Mouse (Mus musculus): ENCODE data around the gene Smpd3. TPM values are rescaled to one million over a fixed set of nuclear protein-coding genes. Genes with fewer than 3 reads are reported as not detected.
A peak's percentile ranks its signal among the peaks of the same experiment; 100 is the strongest.

The Smpd3 gene
- polyA plus RNA-seq (2014; fragmentation: Nextera tagmentation; extraction: Ambion mirVana) = 0.30 and 0.49 TPM in 2 replicates

DNA sequence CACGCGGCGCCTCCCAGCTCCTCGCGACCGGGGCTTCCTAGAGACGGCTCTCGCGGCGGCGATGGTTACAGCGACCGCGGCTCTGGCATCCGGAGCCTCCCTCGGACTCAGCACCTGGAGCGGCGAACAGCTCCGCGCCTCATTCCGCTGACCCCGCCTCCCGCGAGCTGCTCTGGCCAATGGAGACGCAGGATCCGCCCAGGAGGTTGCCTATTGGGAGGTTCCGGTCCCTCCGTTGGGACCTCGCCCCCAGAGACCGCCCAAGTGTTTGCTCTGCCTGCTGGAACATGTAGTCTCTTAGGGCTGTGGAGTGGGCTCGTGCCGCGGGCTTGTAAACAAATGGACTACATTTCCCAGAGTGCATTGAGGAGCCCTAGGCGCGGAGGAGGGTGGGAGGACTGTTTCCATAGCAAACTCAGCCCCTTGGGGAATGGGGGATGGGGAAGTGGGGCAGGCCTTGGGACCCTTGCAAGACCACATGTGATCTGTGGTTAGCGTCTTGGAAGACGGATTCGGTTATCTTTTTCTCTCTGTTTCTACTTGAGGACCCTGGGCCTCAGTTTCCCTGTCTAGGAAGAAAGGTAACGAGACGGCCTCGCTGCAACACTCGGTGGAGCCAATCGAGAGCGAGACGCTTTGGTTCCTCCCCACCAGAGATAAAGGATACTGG lies at the start of gene Smpd3:
TSS of gene Smpd3 (minus strand) at position 137 of the 670 bp plus-strand sequence.
- Histone ChIP-seq H3K9me3 (ENCODE audit: control insufficient read depth, low read length) (no peaks in the 10 kb centered on the region), H3K36me3 (ENCODE audit: control insufficient read depth, insufficient read depth, low read length) (no peaks in the 10 kb centered on the region), H3K27me3 (ENCODE audit: control insufficient read depth, insufficient read depth, low read length) (peaks cover 23% of the 10 kb centered on the region), H3K9ac (ENCODE audit: low read length) (peak within 1 kb of the TSS; percentile 7; the same call in 1 of the 2 replicates), H3K27ac (replicated peaks; ENCODE audit: low read depth, low read length) (no peak within 1 kb of the TSS), H3K4me1 (ENCODE audit: control insufficient read depth, insufficient read depth, low read length) (no peaks in the 10 kb centered on the region), H3K4me3 (ENCODE audit: low read depth, low read length) (peak within 1 kb of the TSS; percentile 24), H3K4me2 (ENCODE audit: low read depth, severe bottlenecking) (peak within 1 kb of the TSS; percentile 53)
- DNase-seq (ENCODE audit: low spot score) (peak; percentile 99), ATAC-seq (ENCODE audit: insufficient number of reproducible peaks, low FRiP score, low TSS enrichment, low read depth) (peak; percentile 100)
- WGBS = under 1% methylated on average over 45 of the region's 45 CpGs

DNA sequence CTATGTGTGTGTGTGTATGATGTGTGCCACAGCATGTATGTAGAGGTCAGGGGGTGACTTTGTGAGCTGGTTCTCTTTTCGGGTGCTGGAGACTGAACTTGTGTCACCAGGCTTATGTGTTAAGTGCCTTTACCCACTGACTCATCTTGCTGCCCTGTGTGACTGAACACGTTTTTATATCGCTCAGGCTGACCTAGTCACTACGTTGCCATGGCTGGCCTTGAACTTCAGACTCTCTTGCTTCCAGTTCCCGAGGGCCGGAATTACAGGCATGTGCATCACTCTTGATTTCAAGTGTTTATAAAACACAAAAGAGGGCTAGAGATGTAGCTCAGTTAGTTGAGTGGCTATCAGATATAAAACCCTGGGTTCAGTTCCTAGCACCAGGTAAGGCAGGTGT lies 43.2 kb upstream of the Smpd3 start:
- H3K27me3 ChIP-seq (ENCODE audit: control insufficient read depth, insufficient read depth, low read length) = no peaks in the 10 kb centered on the region
- H3K4me1 ChIP-seq (ENCODE audit: control insufficient read depth, insufficient read depth, low read length) = no peaks in the 10 kb centered on the region
- ATAC-seq (ENCODE audit: insufficient number of reproducible peaks, low FRiP score, low TSS enrichment, low read depth) (no peak), DNase-seq (ENCODE audit: low spot score) (no peak)
- 90% methylated on average over 6 of the region's 6 CpGs for WGBS
- no peak overlapping the region for H3K4me2 ChIP-seq (ENCODE audit: low read depth, severe bottlenecking)
- no peak overlapping the region for H3K9ac ChIP-seq (ENCODE audit: low read length)
- H3K9me3 ChIP-seq (ENCODE audit: control insufficient read depth, low read length) = no peaks in the 10 kb centered on the region
- H3K27ac ChIP-seq (replicated peaks; ENCODE audit: low read depth, low read length) = no peak overlapping the region
- H3K36me3 ChIP-seq (ENCODE audit: control insufficient read depth, insufficient read depth, low read length) = no peaks in the 10 kb centered on the region
- no peak overlapping the region for H3K4me3 ChIP-seq (ENCODE audit: low read depth, low read length)

DNA sequence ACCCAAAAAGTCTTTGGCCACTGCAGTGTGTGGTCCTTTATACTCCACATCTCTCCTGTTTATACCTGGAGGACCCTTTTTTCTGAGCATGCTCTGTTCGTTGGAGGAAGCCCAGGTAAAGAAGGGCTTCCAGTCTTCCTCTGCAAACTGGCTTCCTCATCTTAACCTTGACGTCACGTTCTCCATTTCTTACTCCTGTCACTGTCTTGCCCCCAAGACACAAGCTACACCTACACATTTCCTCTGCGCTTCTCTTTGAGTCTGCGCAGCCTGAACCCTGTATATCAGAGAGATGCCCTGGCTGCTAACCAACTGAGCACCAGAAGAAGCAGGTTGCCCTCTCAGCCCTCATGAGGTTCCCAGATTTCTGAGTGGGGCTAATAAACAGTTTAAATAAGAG lies 41.6 kb upstream of the Smpd3 start:
- Histone ChIP-seq H3K36me3 (ENCODE audit: control insufficient read depth, insufficient read depth, low read length) (no peaks in the 10 kb centered on the region), H3K27ac (replicated peaks; ENCODE audit: low read depth, low read length) (no peak overlapping the region), H3K4me1 (ENCODE audit: control insufficient read depth, insufficient read depth, low read length) (no peaks in the 10 kb centered on the region), H3K4me3 (ENCODE audit: low read depth, low read length) (no peak overlapping the region), H3K4me2 (ENCODE audit: low read depth, severe bottlenecking) (no peak overlapping the region), H3K27me3 (ENCODE audit: control insufficient read depth, insufficient read depth, low read length) (no peaks in the 10 kb centered on the region), H3K9ac (ENCODE audit: low read length) (no peak overlapping the region), H3K9me3 (ENCODE audit: control insufficient read depth, low read length) (no peaks in the 10 kb centered on the region)
- DNase-seq (ENCODE audit: low spot score) (no peak), ATAC-seq (ENCODE audit: insufficient number of reproducible peaks, low FRiP score, low TSS enrichment, low read depth) (no peak)
- 88% methylated on average over 5 of the region's 5 CpGs for WGBS

DNA sequence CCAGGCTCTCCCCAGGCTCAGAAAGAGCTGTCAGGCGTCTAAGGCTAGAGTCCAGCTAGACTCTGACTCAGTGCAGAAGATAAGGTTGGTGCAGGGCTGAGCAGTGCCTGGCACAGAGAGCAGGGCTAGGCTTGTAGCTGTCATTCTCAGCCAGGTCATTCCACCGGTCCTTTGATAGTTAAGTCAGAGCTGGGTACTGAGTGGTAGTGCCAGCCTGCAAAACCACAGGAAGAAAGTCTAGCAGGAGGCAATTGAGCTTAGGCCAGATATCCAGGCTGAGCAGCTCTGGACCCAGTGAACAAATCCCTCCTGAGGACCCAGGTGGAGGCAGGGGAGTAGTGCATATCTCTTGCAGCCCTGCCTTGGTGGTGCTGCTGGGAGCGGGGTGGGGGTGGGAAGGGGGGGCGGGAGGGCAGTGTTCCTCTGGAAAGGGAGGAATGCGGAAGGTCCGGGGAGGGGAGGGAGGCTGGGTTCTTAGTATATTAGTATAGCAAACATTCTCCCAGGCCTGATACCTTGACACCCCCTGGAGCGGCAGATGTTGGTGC lies 40.8 kb upstream of the Smpd3 start:
- no peaks in the 10 kb centered on the region for H3K9me3 ChIP-seq (ENCODE audit: control insufficient read depth, low read length)
- no peak overlapping the region for H3K4me3 ChIP-seq (ENCODE audit: low read depth, low read length)
- H3K27ac ChIP-seq (replicated peaks; ENCODE audit: low read depth, low read length) = no peak overlapping the region
- H3K4me2 ChIP-seq (ENCODE audit: low read depth, severe bottlenecking) = no peak overlapping the region
- H3K27me3 ChIP-seq (ENCODE audit: control insufficient read depth, insufficient read depth, low read length) = no peaks in the 10 kb centered on the region
- 74% methylated on average over 6 of the region's 7 CpGs for WGBS
- no peak overlapping the region for H3K9ac ChIP-seq (ENCODE audit: low read length)
- ATAC-seq (ENCODE audit: insufficient number of reproducible peaks, low FRiP score, low TSS enrichment, low read depth) = no peak
- DNase-seq (ENCODE audit: low spot score) = no peak
- H3K36me3 ChIP-seq (ENCODE audit: control insufficient read depth, insufficient read depth, low read length) = no peaks in the 10 kb centered on the region
- H3K4me1 ChIP-seq (ENCODE audit: control insufficient read depth, insufficient read depth, low read length) = no peaks in the 10 kb centered on the region

DNA sequence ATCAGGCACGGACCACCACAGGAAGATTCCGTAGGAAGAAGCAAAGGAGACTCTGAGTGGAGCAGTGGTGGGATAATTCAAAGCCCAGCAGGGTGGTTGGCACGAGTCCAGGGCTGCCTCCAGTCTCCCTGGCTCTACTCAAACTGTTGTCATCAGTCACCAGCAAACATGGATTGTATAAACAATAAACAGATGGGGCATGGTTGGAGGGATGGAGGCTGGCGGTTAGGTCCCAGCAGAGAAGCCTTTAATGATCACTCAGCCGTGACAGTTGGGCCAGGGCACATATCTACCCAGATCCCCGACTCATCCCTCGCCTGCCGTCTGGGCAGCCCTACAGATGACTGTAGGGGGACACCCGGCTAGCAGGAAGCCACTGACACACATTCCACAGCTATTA lies 39.1 kb upstream of the Smpd3 start:
- Histone ChIP-seq H3K27me3 (ENCODE audit: control insufficient read depth, insufficient read depth, low read length) (no peaks in the 10 kb centered on the region), H3K27ac (replicated peaks; ENCODE audit: low read depth, low read length) (no peak overlapping the region), H3K9ac (ENCODE audit: low read length) (no peak overlapping the region), H3K4me1 (ENCODE audit: control insufficient read depth, insufficient read depth, low read length) (no peaks in the 10 kb centered on the region), H3K36me3 (ENCODE audit: control insufficient read depth, insufficient read depth, low read length) (no peaks in the 10 kb centered on the region), H3K9me3 (ENCODE audit: control insufficient read depth, low read length) (no peaks in the 10 kb centered on the region), H3K4me2 (ENCODE audit: low read depth, severe bottlenecking) (no peak overlapping the region), H3K4me3 (ENCODE audit: low read depth, low read length) (no peak overlapping the region)
- no peak for ATAC-seq (ENCODE audit: insufficient number of reproducible peaks, low FRiP score, low TSS enrichment, low read depth)
- DNase-seq (ENCODE audit: low spot score) = no peak
- 28% methylated on average over 9 of the region's 9 CpGs for WGBS

DNA sequence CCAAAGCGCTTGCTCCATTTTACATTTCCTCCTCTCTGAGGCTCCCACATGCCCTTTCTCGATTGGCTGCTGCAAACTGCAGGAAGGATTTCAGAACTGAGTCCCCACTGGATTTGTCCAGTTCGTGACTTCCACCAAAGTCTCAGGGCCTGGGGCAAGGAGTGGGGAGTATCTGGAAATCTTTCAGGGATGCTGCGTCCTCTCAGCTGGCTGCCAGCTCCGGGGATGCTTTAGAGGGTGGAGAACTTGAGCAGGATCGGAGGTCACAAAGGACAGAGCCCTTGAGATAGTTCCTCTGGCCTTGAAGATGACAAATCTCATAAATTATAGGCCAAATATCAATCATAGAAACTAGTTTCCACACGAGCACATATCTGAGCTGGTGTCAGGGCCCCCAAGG lies 38.2 kb upstream of the Smpd3 start:
- no peak overlapping the region for H3K27ac ChIP-seq (replicated peaks; ENCODE audit: low read depth, low read length)
- DNase-seq (ENCODE audit: low spot score) = no peak
- 69% methylated on average over 7 of the region's 7 CpGs for whole genome bisulfite sequencing
- no peaks in the 10 kb centered on the region for H3K27me3 ChIP-seq (ENCODE audit: control insufficient read depth, insufficient read depth, low read length)
- no peak overlapping the region for H3K4me2 ChIP-seq (ENCODE audit: low read depth, severe bottlenecking)
- H3K36me3 ChIP-seq (ENCODE audit: control insufficient read depth, insufficient read depth, low read length) = no peaks in the 10 kb centered on the region
- no peak for ATAC-seq (ENCODE audit: insufficient number of reproducible peaks, low FRiP score, low TSS enrichment, low read depth)
- no peak overlapping the region for H3K4me3 ChIP-seq (ENCODE audit: low read depth, low read length)
- H3K9me3 ChIP-seq (ENCODE audit: control insufficient read depth, low read length) = no peaks in the 10 kb centered on the region
- H3K9ac ChIP-seq (ENCODE audit: low read length) = no peak overlapping the region
- H3K4me1 ChIP-seq (ENCODE audit: control insufficient read depth, insufficient read depth, low read length) = no peaks in the 10 kb centered on the region

DNA sequence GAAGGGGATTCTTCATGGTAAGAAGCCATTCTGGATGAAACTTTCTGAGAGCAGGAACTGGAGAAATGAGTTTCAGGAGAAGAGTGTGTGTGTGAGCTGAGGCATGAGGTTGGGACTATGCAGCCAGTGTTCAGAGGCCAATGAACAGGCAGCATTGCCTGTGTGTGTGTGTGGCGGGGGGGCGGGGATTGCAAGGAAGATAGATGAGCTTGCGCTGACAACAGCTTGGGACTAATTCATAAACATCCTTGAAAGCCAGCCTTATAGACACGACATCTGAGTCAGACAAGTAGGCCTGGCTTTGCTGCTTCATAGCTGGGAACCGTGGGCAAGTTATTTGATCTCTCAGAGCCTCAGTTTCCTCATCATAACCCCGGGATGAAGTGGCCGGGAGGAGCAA lies 31.3 kb upstream of the Smpd3 start:
- DNase-seq (ENCODE audit: low spot score) (no peak), ATAC-seq (ENCODE audit: insufficient number of reproducible peaks, low FRiP score, low TSS enrichment, low read depth) (no peak)
- Histone ChIP-seq H3K36me3 (ENCODE audit: control insufficient read depth, insufficient read depth, low read length) (no peaks in the 10 kb centered on the region), H3K4me1 (ENCODE audit: control insufficient read depth, insufficient read depth, low read length) (no peaks in the 10 kb centered on the region), H3K9ac (ENCODE audit: low read length) (no peak overlapping the region), H3K27ac (replicated peaks; ENCODE audit: low read depth, low read length) (no peak overlapping the region), H3K4me3 (ENCODE audit: low read depth, low read length) (no peak overlapping the region), H3K27me3 (ENCODE audit: control insufficient read depth, insufficient read depth, low read length) (no peaks in the 10 kb centered on the region), H3K9me3 (ENCODE audit: control insufficient read depth, low read length) (no peaks in the 10 kb centered on the region), H3K4me2 (ENCODE audit: low read depth, severe bottlenecking) (no peak overlapping the region)
- WGBS = 83% methylated on average over 7 of the region's 7 CpGs

DNA sequence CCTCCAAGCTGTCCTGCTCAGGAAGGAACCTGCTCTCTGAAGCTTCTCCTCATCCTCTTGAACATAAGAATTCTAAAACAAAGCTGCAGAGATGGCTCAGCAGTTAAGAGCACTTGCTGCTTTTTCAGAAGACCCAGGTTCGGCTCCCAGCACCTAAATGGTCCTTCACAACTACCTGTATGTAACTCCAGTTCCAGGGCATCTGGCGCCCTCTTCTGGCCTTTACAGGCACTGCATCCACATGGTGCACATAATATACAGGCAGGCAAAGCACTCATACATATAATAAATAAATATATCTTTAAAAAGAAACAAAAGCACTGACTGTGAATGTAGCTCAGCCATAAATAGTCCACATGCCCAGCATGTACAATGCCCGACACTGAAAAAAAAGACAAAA lies 30.7 kb upstream of the Smpd3 start:
- H3K4me2 ChIP-seq (ENCODE audit: low read depth, severe bottlenecking) = no peak overlapping the region
- no peak overlapping the region for H3K27ac ChIP-seq (replicated peaks; ENCODE audit: low read depth, low read length)
- no peak overlapping the region for H3K4me3 ChIP-seq (ENCODE audit: low read depth, low read length)
- ATAC-seq (ENCODE audit: insufficient number of reproducible peaks, low FRiP score, low TSS enrichment, low read depth) (no peak), DNase-seq (ENCODE audit: low spot score) (no peak)
- 71% methylated on average over 3 of the region's 3 CpGs for WGBS
- H3K9me3 ChIP-seq (ENCODE audit: control insufficient read depth, low read length) = no peaks in the 10 kb centered on the region
- H3K4me1 ChIP-seq (ENCODE audit: control insufficient read depth, insufficient read depth, low read length) = no peaks in the 10 kb centered on the region
- no peak overlapping the region for H3K9ac ChIP-seq (ENCODE audit: low read length)
- no peaks in the 10 kb centered on the region for H3K36me3 ChIP-seq (ENCODE audit: control insufficient read depth, insufficient read depth, low read length)
- H3K27me3 ChIP-seq (ENCODE audit: control insufficient read depth, insufficient read depth, low read length) = no peaks in the 10 kb centered on the region

DNA sequence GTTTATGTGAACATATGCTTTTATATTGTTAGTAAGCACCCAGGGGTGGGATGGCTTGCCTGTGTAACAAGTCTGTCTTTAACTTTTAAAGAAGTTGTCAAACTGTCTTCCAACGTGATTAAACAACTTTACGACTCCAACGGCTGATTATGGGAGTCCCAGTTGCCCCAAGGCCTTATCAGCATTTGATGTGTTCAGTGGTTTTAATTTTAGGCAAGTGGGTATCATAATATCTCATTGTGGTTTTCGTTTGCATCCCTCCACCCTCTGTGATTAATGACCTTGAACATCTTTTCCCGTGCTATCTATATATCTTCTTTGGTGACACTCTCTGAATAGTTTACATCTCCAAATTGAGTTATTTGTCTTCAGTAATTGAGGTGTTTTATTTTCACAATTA lies 27.0 kb upstream of the Smpd3 start:
- H3K36me3 ChIP-seq (ENCODE audit: control insufficient read depth, insufficient read depth, low read length) = no peaks in the 10 kb centered on the region
- H3K4me2 ChIP-seq (ENCODE audit: low read depth, severe bottlenecking) = no peak overlapping the region
- ATAC-seq (ENCODE audit: insufficient number of reproducible peaks, low FRiP score, low TSS enrichment, low read depth) = no peak
- H3K27ac ChIP-seq (replicated peaks; ENCODE audit: low read depth, low read length) = no peak overlapping the region
- H3K9ac ChIP-seq (ENCODE audit: low read length) = no peak overlapping the region
- no peak for DNase-seq (ENCODE audit: low spot score)
- H3K9me3 ChIP-seq (ENCODE audit: control insufficient read depth, low read length) = no peaks in the 10 kb centered on the region
- 66% methylated on average over 5 of the region's 5 CpGs for WGBS
- no peaks in the 10 kb centered on the region for H3K4me1 ChIP-seq (ENCODE audit: control insufficient read depth, insufficient read depth, low read length)
- no peaks in the 10 kb centered on the region for H3K27me3 ChIP-seq (ENCODE audit: control insufficient read depth, insufficient read depth, low read length)
- no peak overlapping the region for H3K4me3 ChIP-seq (ENCODE audit: low read depth, low read length)

Data from limb, embryonic 11.5 days (tissue).